Mouse (Mus musculus): ENCODE results near the gene Xrcc3. TPM values are rescaled to one million over a fixed set of nuclear protein-coding genes. Genes with fewer than 3 reads are reported as not detected.

Xrcc3 gene
- total and polyA plus RNA-seq, 3 experiments = 11.8 to 16.3 (median 13.3) TPM

GRCm38 (mm10) chr12:111757561-111758325, 55.9 kb downstream of the Xrcc3 start:
- dilution Hi-C loops (cut with MboI; ENCODE audit: extremely low pct_ligation_motif_present, extremely low pct_unique_long_range_greater_than_20kb, low sequenced_read_pairs) = no loop called here
- Histone ChIP-seq H3K4me1 (ENCODE audit: control insufficient read depth in 1 of 2, insufficient read depth in 2 of 2) (peaks cover 17 to 33% of the 10 kb centered on the region in 2 experiments), H3K4me2 (ENCODE audit: insufficient read depth, low read depth, poor library complexity, severe bottlenecking) (peak overlapping the region; percentile 48; the same call in 1 of the 2 replicates), H3K9ac (ENCODE audit: insufficient read depth, low read depth) (peak overlapping the region; percentile 75), H3K79me2 (replicated peaks; ENCODE audit: control insufficient read depth, extremely low read depth, insufficient read depth, poor library complexity, severe bottlenecking) (peaks cover 23% of the 10 kb centered on the region), H3K4me3 (replicated peaks in 1 of 3; ENCODE audit: low read depth in 2 of 3, low read length in 2 of 3, poor library complexity in 1 of 3) (peak overlapping the region; percentile 83 to 94 (median 92)), H3K27me3 (replicated peaks) (peaks cover 18% of the 10 kb centered on the region), H3K27ac (ENCODE audit: insufficient read depth, low read depth) (no peak overlapping the region), H3K9me3 (replicated peaks; ENCODE audit: low read length) (no peaks in the 10 kb centered on the region), H3K36me3 (replicated peaks in 1 of 2; ENCODE audit: control insufficient read depth in 1 of 2, insufficient read depth in 1 of 2, low read length in 1 of 2) (peaks cover 2 to 14% of the 10 kb centered on the region in 2 experiments)
- in situ Hi-C loops (cut with MboI; ENCODE audit: low pct_ligation_motif_present, low pct_unique_long_range_greater_than_20kb, low sequenced_read_pairs) = no loop called here
- no peak for TF ChIP-seq CHD1 (IDR thresholded peaks at IDR 0.05; ENCODE audit: low read depth, low read length)
- TF ChIP-seq MXI1 (IDR thresholded peaks at IDR 0.05; ENCODE audit: low read depth, low read length) = no peak
- no peak for TF ChIP-seq SMC3 (IDR thresholded peaks at IDR 0.05; ENCODE audit: low read depth, low read length)
- TF ChIP-seq MEF2A (IDR thresholded peaks at IDR 0.05; ENCODE audit: borderline replicate concordance, low read depth, low read length) = no peak
- TF ChIP-seq ZC3H11A (IDR thresholded peaks at IDR 0.05; ENCODE audit: low read depth, low read length) = no peak
- TF ChIP-seq RAD21 (IDR thresholded peaks at IDR 0.05; ENCODE audit: low read depth, low read length) = no peak
- no peak for TF ChIP-seq MAFK (IDR thresholded peaks at IDR 0.05; ENCODE audit: insufficient replicate concordance, low read length)
- TF ChIP-seq JUND (conservative IDR thresholded peaks at IDR 0.05; ENCODE audit: low read depth, low read length) = no peak
- no peak for TF ChIP-seq TCF12 (IDR thresholded peaks at IDR 0.05; ENCODE audit: low read depth, low read length)
- no peak for TF ChIP-seq BHLHE40 (IDR thresholded peaks at IDR 0.05; ENCODE audit: low read depth, low read length)
- TF ChIP-seq CTCF (conservative IDR thresholded peaks at IDR 0.05 in 1 of 2, IDR thresholded peaks at IDR 0.05 in 1 of 2; ENCODE audit: low read depth in 2 of 2, low read length in 2 of 2) = no peak
- TF ChIP-seq IRF4 (IDR thresholded peaks at IDR 0.05; ENCODE audit: low read depth, low read length) = no peak
- no peak for TF ChIP-seq RCOR1 (conservative IDR thresholded peaks at IDR 0.05; ENCODE audit: low read depth, low read length)
- no peak for DNase-seq (ENCODE audit: extremely low read depth)

GRCm38 (mm10) chr12:111756698-111757082, 57.0 kb downstream of the Xrcc3 start:
- no peak overlapping the region for H3K4me3 ChIP-seq (replicated peaks in 1 of 3; ENCODE audit: low read depth in 2 of 3, low read length in 2 of 3, poor library complexity in 1 of 3)
- TF ChIP-seq CHD1 (IDR thresholded peaks at IDR 0.05; ENCODE audit: low read depth, low read length) (no peak), RAD21 (IDR thresholded peaks at IDR 0.05; ENCODE audit: low read depth, low read length) (no peak), POLR2A (IDR thresholded peaks at IDR 0.05; ENCODE audit: low read depth, low read length) (no peak), KAT2A (IDR thresholded peaks at IDR 0.05; ENCODE audit: insufficient replicate concordance, low read length) (no peak), PAX5 (IDR thresholded peaks at IDR 0.05; ENCODE audit: low read length) (no peak), SMC3 (IDR thresholded peaks at IDR 0.05; ENCODE audit: low read depth, low read length) (no peak), ZNF384 (IDR thresholded peaks at IDR 0.05; ENCODE audit: low read depth, low read length) (no peak), SIN3A (IDR thresholded peaks at IDR 0.05; ENCODE audit: low read length) (no peak), JUND (conservative IDR thresholded peaks at IDR 0.05; ENCODE audit: low read depth, low read length) (no peak), MEF2A (IDR thresholded peaks at IDR 0.05; ENCODE audit: borderline replicate concordance, low read depth, low read length) (no peak), USF2 (conservative IDR thresholded peaks at IDR 0.05; ENCODE audit: low read depth, low read length) (no peak), NRF1 (IDR thresholded peaks at IDR 0.05; ENCODE audit: low read depth, low read length) (no peak), CHD2 (IDR thresholded peaks at IDR 0.05; ENCODE audit: low read length) (no peak), ZMIZ1 (IDR thresholded peaks at IDR 0.05; ENCODE audit: low read depth, low read length) (no peak), ELF1 (IDR thresholded peaks at IDR 0.05; ENCODE audit: low read depth, low read length) (no peak), GABPA (IDR thresholded peaks at IDR 0.05; ENCODE audit: insufficient replicate concordance, low read depth, low read length) (no peak), MAZ (IDR thresholded peaks at IDR 0.05; ENCODE audit: low read depth, low read length) (no peak)
- H3K9me3 ChIP-seq (replicated peaks; ENCODE audit: low read length) = peaks cover 3% of the 10 kb centered on the region
- H3K9ac ChIP-seq (ENCODE audit: insufficient read depth, low read depth) = no peak overlapping the region
- peaks cover 22% of the 10 kb centered on the region for H3K79me2 ChIP-seq (replicated peaks; ENCODE audit: control insufficient read depth, extremely low read depth, insufficient read depth, poor library complexity, severe bottlenecking)
- no peak overlapping the region for H3K27ac ChIP-seq (ENCODE audit: insufficient read depth, low read depth)
- no peak for DNase-seq (ENCODE audit: extremely low read depth)
- peaks cover 18% of the 10 kb centered on the region for H3K27me3 ChIP-seq (replicated peaks)
- H3K4me1 ChIP-seq (ENCODE audit: control insufficient read depth in 1 of 2, insufficient read depth in 2 of 2) = peaks cover 9 to 23% of the 10 kb centered on the region in 2 experiments
- in situ Hi-C loops (cut with MboI; ENCODE audit: low pct_ligation_motif_present, low pct_unique_long_range_greater_than_20kb, low sequenced_read_pairs) (no loop called here), dilution Hi-C loops (cut with MboI; ENCODE audit: extremely low pct_ligation_motif_present, extremely low pct_unique_long_range_greater_than_20kb, low sequenced_read_pairs) (no loop called here)
- H3K4me2 ChIP-seq (ENCODE audit: insufficient read depth, low read depth, poor library complexity, severe bottlenecking) = no peak overlapping the region
- H3K36me3 ChIP-seq (replicated peaks in 1 of 2; ENCODE audit: control insufficient read depth in 1 of 2, insufficient read depth in 1 of 2, low read length in 1 of 2) = peaks cover 0 to 4% of the 10 kb centered on the region in 2 experiments

Measured in CH12.LX (cell line).